Mouse (Mus musculus) embryonic fibroblast, embryonic 13.5 days (primary cell): ENCODE measurements around the gene Grin2c.

Experiments used
- CTCF ChIP-seq: IDR thresholded peaks from 2 replicates; pipeline ENCODE4 v1.5.1; 2011; ENCODE audit warnings: mild to moderate bottlenecking, control low read depth, low read length, moderate library complexity, borderline replicate concordance; ENCODE audit not compliant: insufficient read depth
- POLR2A ChIP-seq: IDR thresholded peaks from 2 replicates; pipeline ENCODE4 v1.6.1; 2011; ENCODE audit warnings: low read depth, mild to moderate bottlenecking, control low read depth, low read length, moderate library complexity

DNA sequence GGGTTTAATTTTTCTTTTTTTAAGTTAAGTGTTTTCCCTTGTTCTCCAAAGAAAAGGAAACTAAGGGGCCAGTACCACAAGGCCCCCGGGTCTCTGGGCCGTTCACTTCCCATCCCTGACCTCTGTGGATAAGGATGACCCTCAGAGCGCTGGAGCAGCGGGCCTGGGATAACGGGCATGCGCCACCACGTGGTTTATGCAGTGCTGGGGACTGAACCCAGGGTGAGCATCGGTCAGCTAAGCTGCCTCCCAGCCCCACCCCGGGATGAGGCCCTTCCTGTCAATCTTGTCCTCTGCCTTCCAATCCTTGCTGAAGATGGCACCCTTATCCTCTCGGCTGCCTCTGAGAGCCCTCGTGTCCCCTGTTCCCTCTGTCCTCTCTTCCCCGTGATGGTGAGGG lies 39.4 kb downstream of the Grin2c start:
- no peak for TF ChIP-seq CTCF
- TF ChIP-seq POLR2A, result no peak
